Comparison of ENCODE assay signal across 25 mouse cellular contexts in the genomic region with DNA sequence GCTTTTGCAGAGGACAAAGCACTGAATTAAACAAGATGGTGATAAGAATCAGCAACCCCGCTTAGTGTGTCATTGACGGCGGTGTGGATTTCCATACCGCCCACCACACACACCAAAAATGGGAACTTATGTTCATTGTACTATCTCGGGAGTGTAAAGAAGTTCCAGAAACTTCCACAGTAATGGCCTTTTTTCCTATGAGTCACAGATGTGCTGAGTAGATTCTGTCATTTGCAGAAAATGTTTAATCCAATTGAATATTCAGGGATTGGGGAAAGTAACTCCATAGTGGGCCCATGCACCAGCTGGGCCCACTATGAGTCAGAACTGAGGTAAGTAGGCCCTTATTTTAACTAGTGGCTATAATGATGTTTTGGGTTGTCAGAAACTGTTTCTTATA.
DNase-seq lines count a peak whose midpoint lies in the region; TF ChIP-seq lines count a peak whose summit lies in the region.
"Had no signal": no experiment of that assay in that cellular context is flagged by ENCODE, and none has a peak within 500 bp of the region (broad histone marks: within the 10 kb centered on the region; RNA-seq: fewer than 3 reads in every experiment).

No protein-coding gene starts in this region.

- intact Hi-C loops in left cerebral cortex, adult 2 months (cut with DNase I), result no loop called here

- H3K4me3 ChIP-seq in left cerebral cortex, adult 2 months, result no peak overlapping the region
- H3K4me3 ChIP-seq: erythroblast, embryonic 14.5 days; heart, embryonic 12.5 days; liver, embryonic 12.5 days; megakaryocyte, embryonic 14.5 days; midbrain, embryonic 12.5 days; myocyte; neural tube, embryonic 12.5 days had no signal

- no peak for TF ChIP-seq CTCF in left cerebral cortex, adult 2 months (IDR thresholded peaks at IDR 0.05)

- peak overlapping the region; percentile 29; the same call in 1 of the 2 replicates for H3K27ac ChIP-seq in left cerebral cortex, adult 2 months
- H3K27ac ChIP-seq: hindbrain, embryonic 14.5 days; liver, embryonic 12.5 days; midbrain, embryonic 12.5 days; neural tube, embryonic 12.5 days had no signal

- peak; percentile 28 for DNase-seq in layer of hippocampus, adult 11-12 months (ENCODE audit: low spot score)
- DNase-seq in layer of hippocampus, postnatal 25 days (ENCODE audit: extremely low spot score in 1 of 2, low spot score in 1 of 2), result no peak
- DNase-seq in right cerebral cortex, adult 18-20 months, result peak; percentile 69
- DNase-seq in right cerebral cortex, postnatal 10 days (ENCODE audit: low spot score in 2 of 2), result no peak
- DNase-seq in left cerebral cortex, adult 2 months (ENCODE audit: extremely low spot score in 1 of 2, low spot score in 2 of 2), result peak in 1 of 2 experiments; percentile 43
- peak; percentile 86 for DNase-seq in telencephalon, adult 2 months (ENCODE audit: low read depth, low spot score)
- no peak for DNase-seq in kidney, postnatal 25 days
- DNase-seq: adrenal gland, postnatal 36 days; cerebellum, adult 2 months; cerebellum, postnatal 14 days; gastrocnemius, postnatal 25 days; heart, adult 18-20 months; heart, postnatal 4 days; kidney, adult 9 months; kidney, postnatal 10 days; liver, postnatal 0 days; lung, postnatal 4 days had no signal

Comparison
In these comparisons a context has a peak if more than half of its experiments do, and no peak if none do; other contexts are left out.
1. DNase-seq: peak in layer of hippocampus, adult 11-12 months (single experiment), right cerebral cortex, adult 18-20 months (single experiment) and telencephalon, adult 2 months (single experiment); none in layer of hippocampus, postnatal 25 days (0 of 2), right cerebral cortex, postnatal 10 days (0 of 2) and kidney, postnatal 25 days (0 of 2).